Mouse (Mus musculus): ENCODE measurements at regions not wholly inside any gene's neighbourhood (a gene's known extent, or its start where the extent isn't known, plus 50 kb on each side); places are given as distances from the start of the nearest gene placed in this dataset.

DNA sequence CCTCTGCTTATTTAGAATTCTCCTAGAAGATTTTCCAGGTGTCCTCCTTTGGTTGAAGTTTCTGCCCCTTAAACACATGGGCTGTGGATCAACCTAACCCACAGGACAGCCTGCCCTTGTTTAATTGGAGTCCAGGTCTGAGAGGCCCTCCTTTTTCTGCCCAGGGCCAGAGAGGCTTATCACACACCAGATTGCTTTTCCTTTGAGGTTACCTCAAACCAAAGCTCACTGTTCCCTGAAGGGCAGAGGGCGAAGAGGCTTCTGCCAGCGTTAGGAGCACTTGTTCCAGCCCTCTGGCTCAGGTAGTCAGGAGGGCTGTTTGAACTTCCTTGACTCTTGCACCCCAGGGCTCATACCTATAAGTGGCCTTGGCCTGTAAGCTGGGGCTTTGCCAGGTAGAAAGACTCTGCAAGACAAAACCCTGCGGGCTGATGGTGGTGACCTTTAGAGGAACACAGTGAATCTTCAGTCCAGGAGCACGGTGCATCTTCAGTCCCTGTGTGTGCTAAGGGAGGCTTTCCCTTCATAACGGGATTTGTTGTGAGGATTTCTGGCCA, 81.1 kb upstream of the Plcl2 start:
- TF ChIP-seq CTCF (IDR thresholded peaks at IDR 0.05; ENCODE audit: low read depth) (no peak), EP300 (IDR thresholded peaks at IDR 0.05; ENCODE audit: low read depth) (no peak)

Data from liver, postnatal 0 days (tissue).